Mouse (Mus musculus) spleen, adult 2 months (tissue): ENCODE measurements around the gene Aven.

Source experiments
- CTCF ChIP-seq: fragments of 200-500 bp; IDR thresholded peaks from 2 replicates; pipeline ENCODE4 v1.5.1; 2011; ENCODE audit warnings: mild to moderate bottlenecking, inconsistent platforms; ENCODE audit not compliant: insufficient read depth, insufficient read length, insufficient replicate concordance; ENCODE audit errors: extremely low read depth
- POLR2A ChIP-seq: fragments of 200-500 bp; IDR thresholded peaks from 2 replicates; pipeline ENCODE4 v1.6.1; 2011; ENCODE audit warnings: low read depth, low read length, inconsistent platforms

GRCm38 (mm10) chr2:112484886-112485285 lies 7.9 kb upstream of the Aven start:
- TF ChIP-seq CTCF = no peak
- TF ChIP-seq POLR2A = no peak
